Mouse (Mus musculus) embryonic facial prominence, embryonic 11.5 days (tissue): ENCODE measurements around the gene Galnt17. TPM values are rescaled to one million over a fixed set of nuclear protein-coding genes. Genes with fewer than 3 reads are reported as not detected.

ENCODE experiments used
- ATAC-seq: fragments of 200-750 bp; cut with Nextera tagmentation; replicated peaks from 2 replicates; pipeline ENCODE4 v1.8.0; 2017; ENCODE audit warnings: low read depth; ENCODE audit not compliant: insufficient number of reproducible peaks, low FRiP score, low TSS enrichment
- DNase-seq: peaks from one replicate; pipeline ENCODE4 v3.0.0-alpha.2; 2015; ENCODE audit warnings: low spot score
- H3K27ac ChIP-seq: fragments of 300-500 bp; sonication (generic); replicated peaks from 2 replicates; pipeline ENCODE4 v1.5.1; 2014; ENCODE audit warnings: mild to moderate bottlenecking, low read depth, low read length, control low read depth
- H3K27me3 ChIP-seq: fragments of 300-500 bp; sonication (generic); 2 replicates; pipeline ENCODE4 v1.6.1; 2014; ENCODE audit warnings: mild to moderate bottlenecking, low read length, moderate library complexity, mixed read lengths; ENCODE audit not compliant: control insufficient read depth, insufficient read depth
- H3K36me3 ChIP-seq: fragments of 300-500 bp; sonication (generic); replicated peaks from 2 replicates; pipeline ENCODE4 v1.6.1; 2014; ENCODE audit warnings: low read depth, mild to moderate bottlenecking, low read length, moderate library complexity, mixed read lengths; ENCODE audit not compliant: control insufficient read depth, insufficient read depth
- H3K4me1 ChIP-seq: fragments of 300-500 bp; sonication (generic); 2 replicates; pipeline ENCODE4 v1.6.1; 2014; ENCODE audit warnings: low read length, mixed read lengths; ENCODE audit not compliant: control insufficient read depth, insufficient read depth
- H3K4me2 ChIP-seq: fragments of 300-500 bp; sonication (generic); 2 replicates; pipeline ENCODE4 v1.6.1; 2014; ENCODE audit warnings: low read depth, mild to moderate bottlenecking, control low read depth, low read length, moderate library complexity
- H3K4me3 ChIP-seq: fragments of 300-500 bp; sonication (generic); 2 replicates; pipeline ENCODE4 v1.5.1; 2014; ENCODE audit warnings: low read depth, low read length, control low read depth
- H3K9ac ChIP-seq: fragments of 300-500 bp; sonication (generic); replicated peaks from 2 replicates; pipeline ENCODE4 v1.6.1; 2014; ENCODE audit warnings: mild to moderate bottlenecking, control low read depth, low read length
- H3K9me3 ChIP-seq: fragments of 300-500 bp; sonication (generic); replicated peaks from 2 replicates; pipeline ENCODE4 v1.6.1; 2016; ENCODE audit warnings: mild to moderate bottlenecking, low read length, inconsistent platforms, mixed read lengths; ENCODE audit not compliant: control insufficient read depth
- WGBS: fragments of 180-500 bp; shearing (Covaris S2); extraction: QIAGEN DNeasy Blood & Tissue Kit; methylation state at CpG from one replicate; pipeline ENCODE4 v1.1.7; 2014; 5-methylcytosine and 5-hydroxymethylcytosine counted together
- polyA plus RNA-seq: library from polyadenylated mRNA; unstranded; fragments of >200 nt; fragmentation: Nextera tagmentation; extraction: Ambion mirVana; gene quantifications from 2 replicates; pipeline ENCODE4 v1.2.1, GENCODE M21; 2014

Gene Galnt17
- polyA plus RNA-seq, 1 experiment from 2014 or later, result 0.79 TPM

GRCm38 (mm10) chr5:131039611-131040313 lies 268.5 kb downstream of the Galnt17 start:
- H3K4me2 ChIP-seq, result no peak overlapping the region
- H3K36me3 ChIP-seq, result no peaks in the 10 kb centered on the region
- H3K27ac ChIP-seq, result no peak overlapping the region
- no peaks in the 10 kb centered on the region for H3K9me3 ChIP-seq
- H3K27me3 ChIP-seq, result no peaks in the 10 kb centered on the region
- 80% methylated on average over 5 of the region's 5 CpGs for WGBS
- DNase-seq, result no peak
- no peak for ATAC-seq
- H3K9ac ChIP-seq, result no peak overlapping the region
- H3K4me3 ChIP-seq, result no peak overlapping the region
- H3K4me1 ChIP-seq, result no peaks in the 10 kb centered on the region

DNA sequence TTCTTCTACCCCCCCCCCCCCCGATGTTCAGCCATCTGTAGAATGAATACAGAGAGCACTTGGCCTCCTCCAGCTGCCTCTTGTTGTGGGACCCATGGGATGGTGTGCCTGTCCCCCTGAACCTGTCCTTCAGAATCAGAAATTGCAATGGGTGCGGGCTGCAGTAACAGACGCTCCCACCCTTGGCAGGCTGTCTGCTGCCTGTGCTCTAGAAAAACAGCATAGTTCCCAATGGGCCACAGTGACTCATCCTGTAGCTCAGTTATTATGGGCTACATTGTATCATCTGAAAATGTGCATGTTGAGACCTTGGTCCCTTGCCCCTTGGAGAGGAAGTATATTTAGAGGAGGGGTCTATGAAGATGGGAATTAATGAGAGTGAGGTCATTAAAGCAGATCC lies 283.8 kb downstream of the Galnt17 start:
- DNase-seq, result no peak

GRCm38 (mm10) chr5:131022396-131022993 lies 285.8 kb downstream of the Galnt17 start:
- Histone ChIP-seq H3K4me1 (no peaks in the 10 kb centered on the region), H3K9me3 (no peaks in the 10 kb centered on the region), H3K4me3 (no peak overlapping the region), H3K36me3 (no peaks in the 10 kb centered on the region), H3K9ac (no peak overlapping the region), H3K27ac (no peak overlapping the region), H3K27me3 (no peaks in the 10 kb centered on the region), H3K4me2 (no peak overlapping the region)
- DNase-seq, result no peak
- no peak for ATAC-seq
- WGBS, result 77% methylated on average over 18 of the region's 18 CpGs

More for the DNA sequence above, 283.8 kb downstream of the Galnt17 start:
- no peaks in the 10 kb centered on the region for H3K36me3 ChIP-seq
- no peaks in the 10 kb centered on the region for H3K27me3 ChIP-seq
- H3K4me1 ChIP-seq, result no peaks in the 10 kb centered on the region
- 84% methylated on average over 3 of the region's 3 CpGs for whole genome bisulfite sequencing
- H3K9ac ChIP-seq, result no peak overlapping the region
- H3K9me3 ChIP-seq, result no peaks in the 10 kb centered on the region
- H3K4me3 ChIP-seq, result no peak overlapping the region
- no peak for ATAC-seq
- no peak overlapping the region for H3K27ac ChIP-seq
- H3K4me2 ChIP-seq, result no peak overlapping the region

- no peak for DNase-seq
- no peak overlapping the region for H3K27ac ChIP-seq
- no peaks in the 10 kb centered on the region for H3K9me3 ChIP-seq
- ATAC-seq, result no peak
- no peaks in the 10 kb centered on the region for H3K36me3 ChIP-seq
- no peak overlapping the region for H3K9ac ChIP-seq
- WGBS, result 83% methylated on average over 5 of the region's 5 CpGs
- H3K4me2 ChIP-seq, result no peak overlapping the region
- H3K4me1 ChIP-seq, result no peaks in the 10 kb centered on the region
- no peak overlapping the region for H3K4me3 ChIP-seq
- H3K27me3 ChIP-seq, result no peaks in the 10 kb centered on the region
Observed at GRCm38 (mm10) chr5:131020936-131021335, 287.4 kb downstream of the Galnt17 start.

GRCm38 (mm10) chr5:131019346-131019965 lies 288.8 kb downstream of the Galnt17 start:
- Histone ChIP-seq H3K27ac (no peak overlapping the region), H3K27me3 (no peaks in the 10 kb centered on the region), H3K4me3 (no peak overlapping the region), H3K9me3 (no peaks in the 10 kb centered on the region), H3K4me1 (no peaks in the 10 kb centered on the region), H3K36me3 (no peaks in the 10 kb centered on the region), H3K9ac (no peak overlapping the region), H3K4me2 (no peak overlapping the region)
- DNase-seq (no peak), ATAC-seq (no peak)
- WGBS, result 37% methylated on average over 9 of the region's 9 CpGs

GRCm38 (mm10) chr5:131016066-131016465 lies 292.2 kb downstream of the Galnt17 start:
- ATAC-seq (no peak), DNase-seq (no peak)
- Histone ChIP-seq H3K4me1 (no peaks in the 10 kb centered on the region), H3K4me2 (no peak overlapping the region), H3K9me3 (no peaks in the 10 kb centered on the region), H3K9ac (no peak overlapping the region), H3K36me3 (no peaks in the 10 kb centered on the region), H3K27me3 (no peaks in the 10 kb centered on the region), H3K27ac (no peak overlapping the region), H3K4me3 (no peak overlapping the region)
- 85% methylated on average over 4 of the region's 4 CpGs for WGBS

- no peak overlapping the region for H3K4me3 ChIP-seq
- H3K27ac ChIP-seq, result no peak overlapping the region
- no peak overlapping the region for H3K9ac ChIP-seq
- H3K27me3 ChIP-seq, result no peaks in the 10 kb centered on the region
- H3K4me2 ChIP-seq, result no peak overlapping the region
- ATAC-seq, result no peak
- H3K9me3 ChIP-seq, result no peaks in the 10 kb centered on the region
- H3K36me3 ChIP-seq, result no peaks in the 10 kb centered on the region
- no peak for DNase-seq
- WGBS, result 66% methylated on average over 9 of the region's 9 CpGs
- no peaks in the 10 kb centered on the region for H3K4me1 ChIP-seq
Observed at GRCm38 (mm10) chr5:131015341-131015740, 293.0 kb downstream of the Galnt17 start.

- ATAC-seq (no peak), DNase-seq (no peak)
- Histone ChIP-seq H3K9me3 (no peaks in the 10 kb centered on the region), H3K27ac (no peak overlapping the region), H3K27me3 (no peaks in the 10 kb centered on the region), H3K36me3 (no peaks in the 10 kb centered on the region), H3K4me2 (no peak overlapping the region), H3K9ac (no peak overlapping the region), H3K4me1 (no peaks in the 10 kb centered on the region), H3K4me3 (no peak overlapping the region)
- WGBS, result 77% methylated on average over 7 of the region's 7 CpGs
Observed at GRCm38 (mm10) chr5:131013816-131014215, 294.5 kb downstream of the Galnt17 start.
